Mouse (Mus musculus) heart, adult 2 months (tissue): ENCODE data around the gene Ikzf2. TPM values are rescaled to one million over a fixed set of nuclear protein-coding genes. Genes with fewer than 3 reads are reported as not detected.
A peak's percentile ranks its signal among the peaks of the same experiment; 100 is the strongest.

Experiments used
- DNase-seq, 2 experiments: peaks; one replicate each; pipeline ENCODE4 v3.0.0; 2021
- H3K27ac ChIP-seq: fragments of 200-600 bp; 2 replicates; pipeline ENCODE4 v1.8.1; 2022
- H3K27me3 ChIP-seq: fragments of 200-500 bp; 2 replicates; pipeline ENCODE4 v1.6.1; 2012; ENCODE audit warnings: mild to moderate bottlenecking, low read length, inconsistent platforms, mixed read lengths; ENCODE audit not compliant: control insufficient read depth, insufficient read depth
- H3K36me3 ChIP-seq: fragments of 200-500 bp; 2 replicates; pipeline ENCODE4 v1.6.1; 2012; ENCODE audit warnings: low read length, inconsistent platforms; ENCODE audit not compliant: control insufficient read depth, insufficient read depth
- H3K4me1 ChIP-seq: fragments of 200-500 bp; 2 replicates; pipeline ENCODE4 v1.6.1; 2011; ENCODE audit warnings: low read length; ENCODE audit not compliant: control insufficient read depth, insufficient read depth
- H3K4me3 ChIP-seq: fragments of 200-600 bp; 2 replicates; pipeline ENCODE4 v1.8.1; 2022
- H3K79me2 ChIP-seq: fragments of 200-500 bp; replicated peaks from 2 replicates; pipeline ENCODE4 v1.6.1; 2012; ENCODE audit warnings: mild to moderate bottlenecking, inconsistent platforms, low read length, moderate library complexity, mixed read lengths; ENCODE audit not compliant: control insufficient read depth, insufficient read depth
- H3K9ac ChIP-seq: fragments of 200-500 bp; 2 replicates; pipeline ENCODE4 v1.6.1; 2012; ENCODE audit warnings: low read depth, mild to moderate bottlenecking, control low read depth, inconsistent platforms, low read length, mixed read lengths
- CTCF ChIP-seq: fragments of 200-600 bp; IDR thresholded peaks from 2 replicates; pipeline ENCODE4 v1.8.1; 2022; ENCODE audit warnings: antibody characterized with exemption, mild to moderate bottlenecking, moderate library complexity
- EP300 ChIP-seq: fragments of 200-500 bp; IDR thresholded peaks from 2 replicates; pipeline ENCODE4 v1.6.1; 2011; ENCODE audit warnings: low read depth, low read length, control low read depth; ENCODE audit not compliant: insufficient read depth
- POLR2A ChIP-seq: fragments of 200-500 bp; IDR thresholded peaks from 2 replicates; pipeline ENCODE4 v1.6.1; 2011; ENCODE audit warnings: mild to moderate bottlenecking, low read depth, low read length, control low read depth; ENCODE audit not compliant: insufficient read depth
- WGBS: fragments of 180-500 bp; shearing (Covaris S2); methylation state at CpG from one replicate; pipeline ENCODE4 v1.1.7; 2018; 5-methylcytosine and 5-hydroxymethylcytosine counted together
- intact Hi-C: fragments of 180-260 bp; cut with DNase I; formaldehyde crosslinking; loops from one replicate; pipeline ENCODE4 v1.15.1; 2025
- polyA plus RNA-seq: library from polyadenylated mRNA; depleted of rRNA; stranded (reverse); fragments of >200 nt; gene quantifications from 2 replicates; pipeline ENCODE4 v1.2.3, GENCODE M21; 2012
- total RNA-seq, 2 experiments: library from RNA; stranded (reverse); gene quantifications; 2 replicates each; pipeline ENCODE4 v1.2.3; 2021

Gene Ikzf2
- total and polyA plus RNA-seq, 3 experiments, result 1.8 to 7.9 (median 6.1) TPM

DNA sequence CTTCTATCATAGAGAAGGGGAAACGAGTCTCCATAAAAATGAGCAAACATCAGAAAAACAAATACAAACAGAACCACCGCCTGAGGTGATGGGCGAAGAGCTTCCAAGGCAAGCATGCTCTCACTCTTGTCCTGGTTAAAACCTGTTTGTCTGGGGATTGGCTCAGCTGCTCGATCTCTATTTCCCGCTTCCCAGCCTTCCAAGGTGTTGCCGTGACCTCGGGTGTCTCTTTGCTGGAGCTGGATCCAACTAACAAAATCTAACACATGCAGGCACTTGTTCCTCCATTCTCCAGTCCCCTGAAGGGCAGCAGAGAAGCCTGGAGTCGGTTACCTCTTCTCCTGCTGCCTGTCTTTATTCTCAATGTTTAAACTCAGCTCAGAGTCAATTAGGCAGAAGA, 57.5 kb downstream of the Ikzf2 start:
- H3K79me2 ChIP-seq, result no peaks in the 10 kb centered on the region
- no peaks in the 10 kb centered on the region for H3K27me3 ChIP-seq
- H3K9ac ChIP-seq, result no peak overlapping the region
- no peak for TF ChIP-seq EP300
- no peak for TF ChIP-seq CTCF
- no peak for TF ChIP-seq POLR2A
- intact Hi-C loops, result no loop called here
- no peak overlapping the region for H3K4me3 ChIP-seq
- DNase-seq, result peak in 1 of 2 experiments; percentile 6
- H3K36me3 ChIP-seq, result no peaks in the 10 kb centered on the region
- no peak overlapping the region for H3K27ac ChIP-seq
- H3K4me1 ChIP-seq, result no peaks in the 10 kb centered on the region
- 54% methylated on average over 8 of the region's 8 CpGs for WGBS

DNA sequence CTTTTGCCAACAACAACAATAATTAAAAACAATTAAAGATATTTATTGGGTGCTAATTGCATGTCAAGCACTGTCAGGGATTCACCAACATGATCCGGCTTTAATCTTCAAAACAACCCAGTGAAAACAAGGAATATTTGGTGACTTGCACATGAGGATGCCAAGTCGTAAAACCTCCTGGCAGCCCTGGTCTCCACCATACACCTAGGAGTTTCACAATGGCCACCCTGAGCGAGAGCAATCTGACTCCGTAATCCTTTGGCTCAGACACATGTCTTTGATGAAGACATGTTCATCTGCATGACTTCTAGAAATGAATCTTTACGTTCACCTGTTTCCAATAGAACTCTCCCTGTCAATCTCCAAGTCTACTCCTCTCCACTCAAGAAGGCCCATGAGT, 75.0 kb downstream of the Ikzf2 start:
- no peaks in the 10 kb centered on the region; the same call in 1 of the 2 replicates for H3K4me1 ChIP-seq
- no peak overlapping the region for H3K27ac ChIP-seq
- DNase-seq, result no peak
- no peaks in the 10 kb centered on the region for H3K79me2 ChIP-seq
- H3K36me3 ChIP-seq, result no peaks in the 10 kb centered on the region
- no peaks in the 10 kb centered on the region for H3K27me3 ChIP-seq
- H3K9ac ChIP-seq, result no peak overlapping the region
- intact Hi-C loops, result no loop called here
- TF ChIP-seq POLR2A, result no peak
- TF ChIP-seq EP300, result no peak
- TF ChIP-seq CTCF, result no peak
- H3K4me3 ChIP-seq, result no peak overlapping the region
- WGBS, result 93% methylated on average over 5 of the region's 5 CpGs

GRCm38 (mm10) chr1:69611204-69611725, 75.8 kb downstream of the Ikzf2 start:
- Histone ChIP-seq H3K4me1 (no peaks in the 10 kb centered on the region; the same call in 1 of the 2 replicates), H3K36me3 (no peaks in the 10 kb centered on the region), H3K27me3 (no peaks in the 10 kb centered on the region), H3K79me2 (no peaks in the 10 kb centered on the region), H3K27ac (no peak overlapping the region; the same call in 1 of the 2 replicates), H3K9ac (no peak overlapping the region), H3K4me3 (no peak overlapping the region)
- TF ChIP-seq EP300 (no peak), CTCF (no peak), POLR2A (no peak)
- intact Hi-C loops, result no loop called here
- peak in 1 of 2 experiments; percentile 10 for DNase-seq
- WGBS, result 66% methylated on average over 4 of the region's 4 CpGs

DNA sequence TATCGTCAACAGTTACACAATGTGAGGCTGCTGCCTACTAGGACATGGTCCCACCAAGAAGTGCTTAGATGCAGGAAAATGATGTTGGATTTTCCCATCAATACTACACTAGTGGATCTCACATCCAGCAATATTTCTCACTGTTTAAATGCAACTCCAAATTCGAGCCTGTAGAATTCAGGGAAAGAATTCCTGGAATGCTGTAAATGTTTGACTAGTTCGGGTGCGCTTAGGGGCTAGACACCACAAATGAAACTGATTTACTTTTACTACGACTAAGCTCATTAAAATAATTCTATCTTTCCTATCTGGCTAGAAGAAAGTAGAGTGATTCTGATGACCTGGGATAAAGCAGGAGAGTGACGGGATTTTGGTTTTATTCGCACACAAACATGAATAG, 76.3 kb downstream of the Ikzf2 start:
- Histone ChIP-seq H3K4me1 (no peaks in the 10 kb centered on the region; the same call in 1 of the 2 replicates), H3K27ac (no peak overlapping the region), H3K79me2 (no peaks in the 10 kb centered on the region), H3K4me3 (no peak overlapping the region), H3K27me3 (no peaks in the 10 kb centered on the region), H3K36me3 (no peaks in the 10 kb centered on the region), H3K9ac (no peak overlapping the region)
- DNase-seq, result no peak
- intact Hi-C loops, result no loop called here
- TF ChIP-seq POLR2A, result no peak
- TF ChIP-seq EP300, result no peak
- no peak for TF ChIP-seq CTCF
- 64% methylated on average over 7 of the region's 7 CpGs for WGBS

- DNase-seq, result no peak
- intact Hi-C loops, result no loop called here
- WGBS, result 50% methylated on average over 5 of the region's 5 CpGs
- no peak overlapping the region for H3K27ac ChIP-seq
- H3K36me3 ChIP-seq, result no peaks in the 10 kb centered on the region
- no peaks in the 10 kb centered on the region for H3K27me3 ChIP-seq
- H3K9ac ChIP-seq, result no peak overlapping the region
- H3K4me3 ChIP-seq, result no peak overlapping the region
- H3K79me2 ChIP-seq, result no peaks in the 10 kb centered on the region
- H3K4me1 ChIP-seq, result no peaks in the 10 kb centered on the region; the same call in 1 of the 2 replicates
- TF ChIP-seq EP300 (no peak), CTCF (no peak), POLR2A (no peak)
Observed at GRCm38 (mm10) chr1:69608846-69609245, 78.2 kb downstream of the Ikzf2 start.

- no peak overlapping the region for H3K4me3 ChIP-seq
- H3K4me1 ChIP-seq, result no peaks in the 10 kb centered on the region; the same call in 1 of the 2 replicates
- H3K79me2 ChIP-seq, result no peaks in the 10 kb centered on the region
- no peak overlapping the region for H3K9ac ChIP-seq
- TF ChIP-seq EP300, result no peak
- no peak for TF ChIP-seq POLR2A
- TF ChIP-seq CTCF, result no peak
- DNase-seq, result no peak
- intact Hi-C loops, result no loop called here
- no peaks in the 10 kb centered on the region for H3K36me3 ChIP-seq
- 100% methylated on average over 1 of the region's 1 CpGs for WGBS
- H3K27ac ChIP-seq, result no peak overlapping the region
- H3K27me3 ChIP-seq, result no peaks in the 10 kb centered on the region
Observed at GRCm38 (mm10) chr1:69606844-69607243, 80.2 kb downstream of the Ikzf2 start.
